Comparison of ENCODE assay signal across 8 mouse cellular contexts in the genomic region with DNA sequence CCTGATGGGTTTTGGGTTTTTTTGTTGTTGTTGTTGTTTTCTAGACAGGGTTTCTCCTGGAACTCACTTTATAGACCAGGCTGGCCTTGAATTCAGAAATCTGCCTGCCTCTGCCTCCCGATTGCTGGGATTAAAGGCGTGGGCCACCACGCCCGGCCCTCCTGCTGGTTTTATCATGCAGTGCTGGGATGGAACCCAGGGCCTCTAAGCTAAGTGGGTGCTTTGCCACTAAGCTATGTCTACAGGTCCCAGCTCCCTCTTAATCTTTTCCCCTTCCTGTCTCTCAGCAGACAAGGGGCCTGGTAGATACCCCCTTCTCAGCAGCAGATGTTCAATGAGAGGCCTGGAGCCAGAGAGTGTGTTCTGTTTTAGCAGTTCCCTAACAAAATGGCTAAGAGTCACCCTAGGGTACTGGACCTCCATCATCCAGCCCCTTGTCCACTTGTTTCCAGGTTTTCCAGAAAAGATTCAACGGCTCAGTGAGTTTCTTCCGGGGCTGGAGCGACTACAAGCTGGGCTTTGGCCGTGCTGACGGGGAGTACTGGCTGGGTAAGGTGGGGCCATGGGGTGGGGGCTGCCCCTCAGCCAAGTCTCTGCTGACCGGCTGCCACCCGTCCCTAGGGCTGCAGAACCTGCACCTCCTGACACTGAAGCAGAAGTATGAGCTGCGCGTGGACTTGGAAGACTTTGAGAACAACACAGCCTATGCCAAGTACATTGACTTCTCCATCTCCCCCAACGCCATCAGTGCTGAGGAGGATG. TPM values are rescaled to one million over a fixed set of nuclear protein-coding genes. Genes with fewer than 3 reads are reported as not detected.
DNase-seq lines count a peak whose midpoint lies in the region; ATAC-seq lines count a peak whose summit lies in the region.

No protein-coding gene starts in this region.

- peak overlapping the region; percentile 43 for H3K4me3 ChIP-seq in kidney, embryonic 16.5 days (ENCODE audit: low read length)
- peak overlapping the region; percentile 28 for H3K4me3 ChIP-seq in forebrain, embryonic 13.5 days
- H3K4me3 ChIP-seq in limb, embryonic 15.5 days: peak overlapping the region; percentile 48

- no peak for ATAC-seq in kidney, embryonic 16.5 days (ENCODE audit: low FRiP score, low TSS enrichment)
- no peak for ATAC-seq in forebrain, embryonic 13.5 days
- no peak for ATAC-seq in limb, embryonic 15.5 days (ENCODE audit: insufficient number of reproducible peaks, low FRiP score, low TSS enrichment, low read depth)

- H3K27ac ChIP-seq in kidney, embryonic 16.5 days (ENCODE audit: low read length): peak overlapping the region; percentile 97
- peak overlapping the region; percentile 99; the same call in 1 of the 2 replicates for H3K27ac ChIP-seq in forebrain, embryonic 13.5 days
- H3K27ac ChIP-seq in limb, embryonic 15.5 days: peak overlapping the region; percentile 97

- 63% methylated on average over 14 of the region's 14 CpGs for WGBS in kidney, embryonic 16.5 days
- 95% methylated on average over 14 of the region's 14 CpGs for WGBS in forebrain, embryonic 13.5 days
- WGBS in limb, embryonic 15.5 days: 74% methylated on average over 14 of the region's 14 CpGs

- peaks cover 53% of the 10 kb centered on the region for H3K4me1 ChIP-seq in kidney, embryonic 16.5 days (ENCODE audit: insufficient read depth, low read length)
- peaks cover 75% of the 10 kb centered on the region for H3K4me1 ChIP-seq in forebrain, embryonic 13.5 days
- peaks cover 76% of the 10 kb centered on the region for H3K4me1 ChIP-seq in limb, embryonic 15.5 days

- H3K4me2 ChIP-seq in kidney, embryonic 16.5 days (replicated peaks; ENCODE audit: low read depth, low read length): peak overlapping the region; percentile 53
- H3K4me2 ChIP-seq in forebrain, embryonic 13.5 days: peak overlapping the region; percentile 57
- peak overlapping the region; percentile 62 for H3K4me2 ChIP-seq in limb, embryonic 15.5 days

- peaks cover 41% of the 10 kb centered on the region for H3K36me3 ChIP-seq in kidney, embryonic 16.5 days (ENCODE audit: insufficient read depth, low read length)
- peaks cover 46% of the 10 kb centered on the region for H3K36me3 ChIP-seq in forebrain, embryonic 13.5 days (ENCODE audit: poor library complexity, severe bottlenecking)
- peaks cover 44% of the 10 kb centered on the region for H3K36me3 ChIP-seq in limb, embryonic 15.5 days

- H3K9ac ChIP-seq in kidney, embryonic 16.5 days (replicated peaks; ENCODE audit: low read length): peak overlapping the region; percentile 27; the same call in 1 of the 2 replicates
- 0 out of 2 replicates have a peak overlapping the region, but pooled peaks have one; percentile 60 for H3K9ac ChIP-seq in forebrain, embryonic 13.5 days
- H3K9ac ChIP-seq in limb, embryonic 15.5 days: peak overlapping the region; percentile 56; the same call in 1 of the 2 replicates

- H3K9me3 ChIP-seq in kidney, embryonic 16.5 days (ENCODE audit: low read length): no peaks in the 10 kb centered on the region
- H3K9me3 ChIP-seq in forebrain, embryonic 13.5 days (replicated peaks): no peaks in the 10 kb centered on the region
- H3K9me3 ChIP-seq in limb, embryonic 15.5 days: no peaks in the 10 kb centered on the region

- no peaks in the 10 kb centered on the region for H3K27me3 ChIP-seq in kidney, embryonic 16.5 days (ENCODE audit: insufficient read depth, low read length)
- H3K27me3 ChIP-seq in forebrain, embryonic 13.5 days: no peaks in the 10 kb centered on the region
- no peaks in the 10 kb centered on the region for H3K27me3 ChIP-seq in limb, embryonic 15.5 days

- DNase-seq in cerebellum, adult 9-11 months: peak; percentile 62
- no peak for DNase-seq in cerebellum, postnatal 36 days
- DNase-seq in kidney, adult 11 months: no peak
- DNase-seq in embryo, embryonic 10 days (ENCODE audit: low spot score): no peak
- DNase-seq in B cell, adult 2 months: no peak

RNA-seq across cellular contexts. Expression of gene Mfap4, which starts 1.4 kb away (rescaled TPM):
- polyA plus RNA-seq in kidney, embryonic 16.5 days (2015; fragmentation: Nextera tagmentation; extraction: Ambion mirVana): 164 and 181 TPM in 2 replicates
- polyA plus RNA-seq in forebrain, embryonic 13.5 days (2015; fragmentation: Nextera tagmentation; extraction: Ambion mirVana): 56.9 and 57.1 TPM in 2 replicates
- 540 and 575 TPM in 2 replicates for polyA plus RNA-seq in limb, embryonic 15.5 days (2015; fragmentation: Nextera tagmentation; extraction: Ambion mirVana)

RNA-seq across cellular contexts. Expression of gene Mapk7, which starts 7.6 kb away (rescaled TPM):
- 62.5 and 65.0 TPM in 2 replicates for polyA plus RNA-seq in kidney, embryonic 16.5 days (2015; fragmentation: Nextera tagmentation; extraction: Ambion mirVana)
- polyA plus RNA-seq in forebrain, embryonic 13.5 days (2015; fragmentation: Nextera tagmentation; extraction: Ambion mirVana): 91.2 and 96.8 TPM in 2 replicates
- 59.4 and 65.0 TPM in 2 replicates for polyA plus RNA-seq in limb, embryonic 15.5 days (2015; fragmentation: Nextera tagmentation; extraction: Ambion mirVana)

RNA-seq across cellular contexts. Expression of gene B9d1, which starts 18.3 kb away (rescaled TPM):
- polyA plus RNA-seq in kidney, embryonic 16.5 days (2015; fragmentation: Nextera tagmentation; extraction: Ambion mirVana): 47.1 and 53.8 TPM in 2 replicates
- 43.4 and 48.2 TPM in 2 replicates for polyA plus RNA-seq in forebrain, embryonic 13.5 days (2015; fragmentation: Nextera tagmentation; extraction: Ambion mirVana)
- polyA plus RNA-seq in limb, embryonic 15.5 days (2015; fragmentation: Nextera tagmentation; extraction: Ambion mirVana): 20.7 and 24.8 TPM in 2 replicates

RNA-seq across cellular contexts. Expression of gene Rnf112, which starts 32.7 kb away (rescaled TPM):
- polyA plus RNA-seq in kidney, embryonic 16.5 days (2015; fragmentation: Nextera tagmentation; extraction: Ambion mirVana): 0.25 and 0.33 TPM in 2 replicates
- polyA plus RNA-seq in forebrain, embryonic 13.5 days (2015; fragmentation: Nextera tagmentation; extraction: Ambion mirVana): 10.1 and 12.2 TPM in 2 replicates
- polyA plus RNA-seq in limb, embryonic 15.5 days (2015; fragmentation: Nextera tagmentation; extraction: Ambion mirVana): 0.78 and 0.82 TPM in 2 replicates
